Mouse (Mus musculus): ENCODE results near the gene Mpg. TPM values are rescaled to one million over a fixed set of nuclear protein-coding genes. Genes with fewer than 3 reads are reported as not detected.
A peak's percentile ranks its signal among the peaks of the same experiment; 100 is the strongest.

Gene Mpg
- polyA plus RNA-seq, 1 experiment from 2014 or later, result 30.8 TPM

- no peak overlapping the region for H3K27ac ChIP-seq
- peaks cover 66% of the 10 kb centered on the region for H3K36me3 ChIP-seq
- peak; percentile 29; the same call in 1 of the 2 replicates for ATAC-seq
Measured at GRCm38 (mm10) chr11:32210623-32211022, 15.7 kb upstream of the Mpg start.

GRCm38 (mm10) chr11:32215372-32216162, 10.7 kb upstream of the Mpg start:
- Histone ChIP-seq H3K27me3 (replicated peaks) (no peaks in the 10 kb centered on the region), H3K4me3 (replicated peaks) (no peak overlapping the region), H3K36me3 (peaks cover 43% of the 10 kb centered on the region), H3K27ac (no peak overlapping the region), H3K9me3 (no peaks in the 10 kb centered on the region), H3K9ac (no peak overlapping the region), H3K4me2 (replicated peaks) (no peak overlapping the region), H3K4me1 (replicated peaks) (peaks cover 26% of the 10 kb centered on the region)
- WGBS, result 90% methylated on average over 18 of the region's 18 CpGs
- ATAC-seq, result no peak

More at GRCm38 (mm10) chr11:32210623-32211022, 15.7 kb upstream of the Mpg start:
- H3K27me3 ChIP-seq (replicated peaks), result no peaks in the 10 kb centered on the region
- H3K4me2 ChIP-seq (replicated peaks), result no peak overlapping the region
- H3K4me3 ChIP-seq (replicated peaks), result no peak overlapping the region
- H3K9me3 ChIP-seq, result no peaks in the 10 kb centered on the region
- WGBS, result 78% methylated on average over 9 of the region's 9 CpGs
- H3K9ac ChIP-seq, result no peak overlapping the region
- H3K4me1 ChIP-seq (replicated peaks), result peaks cover 3% of the 10 kb centered on the region; the same call in 1 of the 2 replicates

GRCm38 (mm10) chr11:32216851-32217250, 9.5 kb upstream of the Mpg start:
- H3K4me3 ChIP-seq (replicated peaks), result no peak overlapping the region
- H3K9me3 ChIP-seq, result no peaks in the 10 kb centered on the region
- H3K4me2 ChIP-seq (replicated peaks), result no peak overlapping the region
- no peaks in the 10 kb centered on the region for H3K27me3 ChIP-seq (replicated peaks)
- ATAC-seq, result no peak
- no peak overlapping the region for H3K9ac ChIP-seq
- peaks cover 31% of the 10 kb centered on the region for H3K36me3 ChIP-seq
- H3K27ac ChIP-seq, result no peak overlapping the region
- peaks cover 33% of the 10 kb centered on the region for H3K4me1 ChIP-seq (replicated peaks)
- WGBS, result 26% methylated on average over 8 of the region's 8 CpGs

- Histone ChIP-seq H3K27me3 (replicated peaks) (no peaks in the 10 kb centered on the region), H3K9ac (no peak overlapping the region), H3K4me1 (replicated peaks) (peaks cover 46% of the 10 kb centered on the region), H3K4me2 (replicated peaks) (0 out of 2 replicates have a peak overlapping the region, but pooled peaks have one; percentile 9), H3K36me3 (peaks cover 15% of the 10 kb centered on the region), H3K9me3 (no peaks in the 10 kb centered on the region), H3K4me3 (replicated peaks) (no peak overlapping the region), H3K27ac (no peak overlapping the region)
- WGBS, result 57% methylated on average over 6 of the region's 6 CpGs
- no peak for ATAC-seq
Measured at GRCm38 (mm10) chr11:32218501-32219050, 7.7 kb upstream of the Mpg start.

GRCm38 (mm10) chr11:32219287-32219686, 7.0 kb upstream of the Mpg start:
- Histone ChIP-seq H3K9me3 (no peaks in the 10 kb centered on the region), H3K4me3 (replicated peaks) (no peak overlapping the region), H3K27ac (no peak overlapping the region), H3K4me2 (replicated peaks) (no peak overlapping the region), H3K4me1 (replicated peaks) (peaks cover 49% of the 10 kb centered on the region), H3K9ac (no peak overlapping the region; the same call in 1 of the 2 replicates), H3K27me3 (replicated peaks) (no peaks in the 10 kb centered on the region), H3K36me3 (peaks cover 9% of the 10 kb centered on the region)
- 90% methylated on average over 10 of the region's 10 CpGs for WGBS
- ATAC-seq, result no peak

GRCm38 (mm10) chr11:32220607-32221224, 5.6 kb upstream of the Mpg start:
- Histone ChIP-seq H3K27me3 (replicated peaks) (no peaks in the 10 kb centered on the region), H3K9me3 (no peaks in the 10 kb centered on the region), H3K4me3 (replicated peaks) (peak overlapping the region; percentile 91), H3K27ac (peak overlapping the region; percentile 98), H3K9ac (peak overlapping the region; percentile 94), H3K36me3 (no peaks in the 10 kb centered on the region; the same call in 1 of the 2 replicates), H3K4me1 (replicated peaks) (peaks cover 63% of the 10 kb centered on the region), H3K4me2 (replicated peaks) (peak overlapping the region; percentile 82)
- ATAC-seq, result no peak; the same call in 1 of the 2 replicates
- WGBS, result 25% methylated on average over 10 of the region's 10 CpGs

- Histone ChIP-seq H3K9ac (peak overlapping the region; percentile 94), H3K9me3 (no peaks in the 10 kb centered on the region), H3K4me3 (replicated peaks) (peak overlapping the region; percentile 91), H3K4me2 (replicated peaks) (peak overlapping the region; percentile 82), H3K4me1 (replicated peaks) (peaks cover 67% of the 10 kb centered on the region), H3K36me3 (no peaks in the 10 kb centered on the region), H3K27ac (peak overlapping the region; percentile 98), H3K27me3 (replicated peaks) (no peaks in the 10 kb centered on the region)
- ATAC-seq, result peak; percentile 74
- WGBS, result 0% methylated on average over 46 of the region's 46 CpGs
Measured at GRCm38 (mm10) chr11:32221225-32221950, 4.9 kb upstream of the Mpg start.

GRCm38 (mm10) chr11:32221951-32222409, 4.3 kb upstream of the Mpg start, which contains the start of gene Rhbdf1:
Gene Rhbdf1, minus strand, starts transcription at chr11:32222300.
- Histone ChIP-seq H3K27me3 (replicated peaks) (no peaks in the 10 kb centered on the region), H3K27ac (peak within 1 kb of the TSS; percentile 98), H3K4me3 (replicated peaks) (peak within 1 kb of the TSS; percentile 91), H3K4me2 (replicated peaks) (peak within 1 kb of the TSS; percentile 82), H3K36me3 (no peaks in the 10 kb centered on the region), H3K9me3 (no peaks in the 10 kb centered on the region), H3K4me1 (replicated peaks) (peaks cover 71% of the 10 kb centered on the region), H3K9ac (peak within 1 kb of the TSS; percentile 94)
- peak; percentile 67 for ATAC-seq
- WGBS, result under 1% methylated on average over 72 of the region's 72 CpGs

GRCm38 (mm10) chr11:32222570-32223194, 3.6 kb upstream of the Mpg start:
- ATAC-seq, result peak; percentile 21
- peaks cover 71% of the 10 kb centered on the region for H3K4me1 ChIP-seq (replicated peaks)

GRCm38 (mm10) chr11:32223297-32223967, 2.9 kb upstream of the Mpg start:
- H3K4me1 ChIP-seq (replicated peaks), result peaks cover 64% of the 10 kb centered on the region
- no peaks in the 10 kb centered on the region for H3K9me3 ChIP-seq
- H3K4me3 ChIP-seq (replicated peaks), result no peak overlapping the region
- no peak for ATAC-seq
- peak overlapping the region; percentile 98 for H3K27ac ChIP-seq
- H3K4me2 ChIP-seq (replicated peaks), result peak overlapping the region; percentile 82; the same call in 1 of the 2 replicates
- 65% methylated on average over 4 of the region's 4 CpGs for WGBS
- H3K36me3 ChIP-seq, result no peaks in the 10 kb centered on the region; the same call in 1 of the 2 replicates
- no peak overlapping the region for H3K9ac ChIP-seq
- no peaks in the 10 kb centered on the region for H3K27me3 ChIP-seq (replicated peaks)

More at GRCm38 (mm10) chr11:32222570-32223194, 3.6 kb upstream of the Mpg start:
- Histone ChIP-seq H3K36me3 (no peaks in the 10 kb centered on the region), H3K4me3 (replicated peaks) (peak overlapping the region; percentile 91), H3K27ac (peak overlapping the region; percentile 98), H3K4me2 (replicated peaks) (peak overlapping the region; percentile 82), H3K27me3 (replicated peaks) (no peaks in the 10 kb centered on the region), H3K9ac (peak overlapping the region; percentile 94; the same call in 1 of the 2 replicates), H3K9me3 (no peaks in the 10 kb centered on the region)
- WGBS, result 4% methylated on average over 21 of the region's 21 CpGs

Data from intestine, embryonic 15.5 days (tissue).